Mouse (Mus musculus): ENCODE data around the gene Gm21970. TPM values are rescaled to one million over a fixed set of nuclear protein-coding genes. Genes with fewer than 3 reads are reported as not detected.

Gm21970 gene
- not detected in 2 replicates for polyA plus RNA-seq (2012; rRNA removed)

- DNase-seq (ENCODE audit: low read depth), result no peak
These were observed at the start of gene Gm21970 for GRCm38 (mm10) chr16:91391421-91391820. Gene Gm21970 (plus strand): TSS chr16:91391721.

DNA sequence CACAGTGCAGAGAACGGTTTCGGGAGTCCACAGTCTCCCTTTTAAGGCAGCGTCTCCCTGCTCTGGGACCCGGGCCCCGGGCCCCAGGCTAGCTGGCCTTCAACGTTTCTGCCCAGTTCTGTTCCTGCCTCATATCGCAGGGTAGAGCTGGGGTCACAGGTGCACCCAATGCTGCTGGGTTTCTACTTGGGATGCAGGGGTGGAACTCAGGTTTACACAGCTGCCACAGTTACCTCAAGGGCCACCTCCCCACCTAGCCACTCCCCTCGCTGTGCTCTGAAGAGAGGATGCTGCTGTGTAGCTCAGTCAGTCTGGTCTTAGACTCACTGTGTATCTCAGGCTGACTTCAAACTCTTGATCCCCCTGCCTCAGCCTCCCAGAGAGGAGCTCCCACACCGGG, 45.0 kb upstream of the Gm21970 start:
- DNase-seq (ENCODE audit: low read depth), result no peak

GRCm38 (mm10) chr16:91347491-91348263, 43.8 kb upstream of the Gm21970 start:
- no peak for DNase-seq (ENCODE audit: low read depth)

DNA sequence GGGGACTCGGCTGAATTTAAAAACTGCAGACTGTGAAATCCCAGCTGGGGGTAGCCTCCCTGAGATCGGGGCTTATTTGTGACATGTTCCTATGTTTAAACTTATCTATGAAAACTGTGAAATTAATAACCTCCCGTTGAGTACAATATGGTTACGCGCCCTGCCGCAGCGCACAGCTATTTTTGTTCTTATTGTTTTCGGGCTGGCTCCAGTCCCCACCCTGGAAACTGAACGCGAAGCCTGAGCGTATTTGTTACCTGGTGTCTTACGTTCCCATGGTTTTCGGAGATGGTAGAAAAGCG, 43.3 kb upstream of the Gm21970 start:
- no peak for DNase-seq (ENCODE audit: low read depth)

DNA sequence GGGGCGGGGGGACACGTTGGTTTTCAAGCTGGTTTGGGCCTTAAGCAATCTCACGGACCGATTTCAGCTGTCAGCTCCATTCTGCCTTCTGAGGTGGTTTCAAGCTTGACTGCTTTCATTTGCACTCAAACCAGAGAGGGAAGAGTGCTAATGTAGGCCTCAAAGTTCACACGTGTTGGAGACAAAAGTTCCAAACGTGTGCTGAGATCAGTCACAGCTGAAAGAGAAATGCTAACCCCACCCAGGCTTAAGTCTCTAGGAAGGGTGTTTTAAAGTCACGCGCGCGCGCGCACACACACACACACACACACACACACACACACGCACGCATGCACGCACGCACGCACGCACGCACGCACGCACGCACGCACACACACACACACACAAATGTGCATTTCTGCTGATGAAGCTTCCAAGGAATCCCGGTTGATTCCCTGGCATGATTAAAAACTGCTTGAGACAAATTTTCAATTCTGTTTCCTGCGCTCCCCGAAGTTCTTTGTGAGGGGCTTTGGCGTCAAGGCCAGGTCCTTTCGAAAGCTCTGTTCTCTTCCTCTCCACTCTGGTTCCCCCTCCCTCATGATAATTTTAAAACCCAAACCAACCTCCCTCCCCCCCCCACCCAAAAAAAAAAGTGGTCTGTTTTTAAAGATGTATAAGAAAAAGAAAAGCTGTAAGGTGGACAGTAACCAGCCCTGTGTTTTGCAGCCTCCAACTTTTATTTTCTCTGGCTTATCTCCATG, 42.8 kb upstream of the Gm21970 start:
- no peak for DNase-seq (ENCODE audit: low read depth)

- DNase-seq (ENCODE audit: low read depth), result no peak
These were observed 39.4 kb upstream of the Gm21970 start for GRCm38 (mm10) chr16:91352084-91352562.

DNA sequence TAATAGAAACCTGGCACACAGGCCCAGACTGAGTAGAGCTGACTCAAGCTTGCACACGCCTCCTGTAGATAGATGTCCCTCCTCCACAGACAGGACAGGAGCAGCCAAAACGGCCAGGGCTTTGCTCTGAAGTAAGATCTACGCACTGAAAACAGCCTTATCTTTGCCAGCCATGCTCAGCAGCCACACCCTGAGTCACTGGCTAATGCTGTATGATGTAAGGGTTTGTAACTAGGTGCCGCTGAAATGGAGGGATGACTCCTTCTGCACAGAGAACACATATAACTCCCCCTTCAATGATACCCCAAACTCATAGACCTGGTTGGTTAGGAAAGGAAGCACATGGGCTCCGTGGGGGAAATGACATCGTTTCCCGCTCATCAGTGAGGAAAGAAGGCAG, 38.8 kb upstream of the Gm21970 start:
- DNase-seq (ENCODE audit: low read depth), result no peak

- DNase-seq (ENCODE audit: low read depth), result no peak
These were observed 38.3 kb upstream of the Gm21970 start for GRCm38 (mm10) chr16:91353177-91353576.

- DNase-seq (ENCODE audit: low read depth), result no peak
These were observed 37.9 kb upstream of the Gm21970 start for GRCm38 (mm10) chr16:91353638-91354037.

GRCm38 (mm10) chr16:91354599-91354998, 36.9 kb upstream of the Gm21970 start:
- no peak for DNase-seq (ENCODE audit: low read depth)

DNA sequence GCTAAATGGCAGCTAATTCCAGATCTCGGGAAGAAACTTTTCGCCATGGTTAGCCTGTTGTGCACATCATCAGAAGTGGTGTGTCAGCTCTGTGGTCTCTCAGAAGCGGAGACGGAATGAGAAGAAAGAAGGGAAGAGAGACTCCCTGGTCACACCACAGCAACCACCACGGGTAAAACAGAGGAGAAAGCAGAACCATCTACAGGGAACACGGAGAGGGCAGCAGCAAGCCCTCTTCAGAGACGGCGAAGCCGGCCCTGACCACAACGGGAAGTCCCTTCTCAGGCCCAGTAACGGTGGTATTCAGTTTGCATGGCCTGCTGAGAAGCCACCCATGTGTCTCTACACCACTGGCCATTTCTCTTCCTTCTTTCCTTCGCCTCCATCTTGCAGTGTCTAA, 36.4 kb upstream of the Gm21970 start:
- DNase-seq (ENCODE audit: low read depth), result no peak

GRCm38 (mm10) chr16:91356760-91357525, 34.6 kb upstream of the Gm21970 start:
- no peak for DNase-seq (ENCODE audit: low read depth)

GRCm38 (mm10) chr16:91357526-91357900, 34.0 kb upstream of the Gm21970 start:
- no peak for DNase-seq (ENCODE audit: low read depth)

- DNase-seq (ENCODE audit: low read depth), result no peak
These were observed 33.0 kb upstream of the Gm21970 start for GRCm38 (mm10) chr16:91358555-91358954.

DNA sequence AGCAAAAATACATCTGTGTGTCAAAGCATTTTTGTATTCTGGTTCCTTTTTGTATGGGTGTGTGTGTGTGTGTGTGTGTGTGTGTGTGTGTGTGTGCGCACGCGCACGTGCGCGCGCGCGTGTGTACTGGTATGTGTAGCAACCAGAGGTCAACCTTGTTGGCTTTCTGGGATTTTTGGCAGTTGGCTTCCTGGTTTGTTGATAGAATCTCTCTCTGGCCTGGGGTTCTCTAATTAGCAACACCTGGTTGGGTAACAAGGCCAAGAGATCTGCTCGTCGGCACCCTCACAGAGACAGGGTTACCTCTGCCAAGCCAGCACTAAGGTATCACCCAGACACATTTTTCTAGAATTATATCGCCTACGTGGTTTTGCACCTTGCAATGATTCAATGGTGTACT, 32.0 kb upstream of the Gm21970 start:
- no peak for DNase-seq (ENCODE audit: low read depth)

DNA sequence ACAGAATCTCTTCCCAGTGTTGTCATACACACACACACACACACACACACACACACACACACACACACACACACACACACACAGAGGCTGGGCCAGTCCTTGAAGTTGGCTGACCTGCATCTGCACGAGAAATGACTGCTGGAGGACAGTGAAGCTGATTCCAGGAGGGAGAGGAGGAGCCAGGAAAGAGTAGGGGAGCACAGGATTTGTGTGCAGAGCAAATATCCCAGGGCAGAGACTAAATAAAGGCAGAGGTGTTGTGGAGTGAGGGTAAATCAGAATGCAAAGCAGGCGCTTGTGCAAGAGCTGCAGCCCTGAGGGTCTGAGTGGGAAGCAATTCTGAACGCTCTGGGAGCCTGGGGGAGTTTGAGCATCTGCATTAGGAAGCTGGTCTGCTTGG, 31.4 kb upstream of the Gm21970 start:
- no peak for DNase-seq (ENCODE audit: low read depth)

GRCm38 (mm10) chr16:91362006-91362405, 29.5 kb upstream of the Gm21970 start:
- DNase-seq (ENCODE audit: low read depth), result no peak

GRCm38 (mm10) chr16:91362616-91363272, 28.8 kb upstream of the Gm21970 start:
- DNase-seq (ENCODE audit: low read depth), result no peak

DNA sequence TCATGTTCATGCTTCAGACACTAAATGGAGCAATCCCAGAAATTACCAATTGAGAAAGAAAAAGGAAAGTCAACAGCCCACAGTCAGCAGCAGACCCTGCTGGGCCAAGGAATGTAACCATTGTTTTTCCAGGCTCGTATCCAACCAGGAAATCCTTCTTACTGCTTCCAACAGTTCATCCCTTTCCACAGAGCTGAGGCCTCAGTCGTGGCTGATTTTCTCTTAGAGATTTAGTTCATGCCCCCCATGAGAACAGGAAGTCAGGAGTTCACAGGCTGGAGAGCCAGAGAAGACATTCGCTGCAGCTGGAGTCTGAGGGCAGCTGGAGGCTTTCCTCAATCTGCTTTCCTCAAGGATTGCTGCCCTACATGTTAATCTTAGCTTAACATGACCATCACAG, 28.0 kb upstream of the Gm21970 start:
- DNase-seq (ENCODE audit: low read depth), result no peak

DNA sequence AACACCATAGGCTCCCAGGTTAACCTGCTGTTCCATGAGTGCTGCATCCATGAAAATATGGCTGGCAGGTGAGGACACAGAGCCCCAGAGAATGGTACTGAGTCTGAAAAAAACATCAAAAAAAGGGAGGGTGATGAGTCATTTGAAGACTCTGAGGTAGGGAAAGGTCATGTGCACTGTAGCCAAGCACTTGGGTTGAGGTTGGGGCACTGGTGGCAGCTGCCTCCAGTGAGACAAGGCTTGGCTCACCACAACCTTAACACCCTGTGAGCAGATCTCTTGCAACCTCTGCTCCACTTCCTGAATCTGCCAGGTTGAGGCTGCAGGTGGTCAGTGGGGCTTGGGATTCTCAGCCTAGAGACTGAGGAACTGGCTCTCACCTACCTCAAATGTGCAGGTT, 25.0 kb upstream of the Gm21970 start:
- no peak for DNase-seq (ENCODE audit: low read depth)

DNA sequence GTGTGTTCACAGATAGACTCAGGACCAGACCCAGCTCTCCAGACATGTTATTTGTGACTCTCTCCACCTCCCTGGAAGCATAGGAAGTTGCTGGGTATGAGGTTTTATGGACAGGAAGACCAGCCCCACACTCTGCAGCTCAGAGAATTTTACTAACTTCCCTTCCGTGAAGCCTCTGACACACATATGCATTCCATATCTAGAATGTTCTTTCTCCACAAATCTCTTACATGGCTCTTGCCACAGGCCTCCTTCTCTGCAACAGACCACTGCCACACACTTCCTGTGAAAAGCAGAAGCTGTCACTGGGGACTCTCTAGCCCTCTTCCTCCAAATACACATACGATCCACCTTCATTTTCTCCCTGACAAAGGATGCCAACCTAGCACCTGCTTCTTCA, 24.5 kb upstream of the Gm21970 start:
- DNase-seq (ENCODE audit: low read depth), result no peak
